Mouse (Mus musculus): ENCODE results near the gene Rdh7.
"Not testable (repeated sequence)": the region's sequence is repeated elsewhere in the genome, so short reads cannot be mapped to it uniquely, and the experiment has no call there.

The Rdh7 gene

GRCm38 (mm10) chr10:127888605-127889004, at the start of gene Rdh7:
Gene Rdh7 (minus strand): TSS chr10:127888817.
- DNase-seq (ENCODE audit: low read depth, low spot score) = no peak

DNA sequence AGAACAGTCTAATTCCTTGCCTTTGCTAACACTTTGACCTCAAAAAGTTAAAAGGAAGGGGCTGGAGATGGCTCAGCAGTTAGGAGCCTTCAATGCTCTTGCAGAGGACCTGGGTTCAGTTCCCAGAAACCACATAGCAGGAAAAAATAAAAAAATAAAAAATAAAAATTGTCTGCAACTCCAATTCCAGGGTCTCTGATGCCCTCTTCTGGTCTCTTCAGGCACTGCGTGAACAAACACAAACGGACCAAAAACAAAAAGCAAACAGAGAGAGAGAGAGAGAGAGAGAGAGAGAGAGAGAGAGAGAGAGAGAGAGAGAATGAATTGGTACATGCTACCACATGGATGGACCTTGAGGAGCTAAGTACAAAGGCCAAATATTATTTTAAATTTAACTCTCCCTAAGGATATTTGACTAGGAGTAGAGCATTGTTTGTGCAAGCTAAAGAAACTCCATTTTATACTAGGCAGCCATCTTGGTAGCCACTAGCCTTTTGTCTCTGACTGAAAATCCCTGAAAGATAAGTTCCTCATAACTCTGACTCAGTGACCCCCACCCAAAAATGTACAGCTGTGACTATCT, 48.9 kb upstream of the Rdh7 start:
- peak; percentile 46 for DNase-seq (ENCODE audit: low read depth, low spot score)

DNA sequence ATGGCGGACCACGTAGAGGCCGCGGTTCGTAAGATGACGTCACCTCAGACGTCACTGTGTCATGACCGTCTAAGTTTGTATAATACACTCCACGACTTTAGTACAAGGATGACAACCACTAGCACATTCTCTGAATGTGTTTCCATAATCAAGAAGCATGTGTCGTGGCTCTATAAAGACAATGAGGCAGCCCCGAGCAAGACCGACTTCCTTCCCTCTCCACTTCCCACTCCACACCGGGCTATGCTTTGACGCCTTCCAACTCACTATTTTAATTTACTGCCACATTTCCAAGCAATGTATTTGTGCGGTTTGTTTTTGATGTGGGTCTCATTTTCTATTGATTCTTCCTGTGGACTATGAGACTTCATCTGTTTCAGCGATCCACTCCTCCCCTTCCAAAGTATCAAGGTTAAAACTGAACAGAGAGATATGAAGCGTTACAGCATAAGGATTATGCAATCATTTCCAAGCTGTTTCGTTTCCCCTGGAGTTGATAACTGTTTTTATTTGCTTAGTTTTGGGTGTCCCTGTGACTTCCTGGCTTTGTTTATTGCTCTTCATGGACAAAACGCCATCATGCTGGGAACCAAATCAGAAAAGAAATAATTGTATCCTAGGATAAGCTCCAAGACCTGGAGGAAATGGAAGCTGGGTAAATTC, 48.3 kb upstream of the Rdh7 start:
- no peak for DNase-seq (ENCODE audit: low read depth, low spot score)

- no peak for DNase-seq (ENCODE audit: low read depth, low spot score)
Measured at GRCm38 (mm10) chr10:127936271-127936670, 47.7 kb upstream of the Rdh7 start.

DNA sequence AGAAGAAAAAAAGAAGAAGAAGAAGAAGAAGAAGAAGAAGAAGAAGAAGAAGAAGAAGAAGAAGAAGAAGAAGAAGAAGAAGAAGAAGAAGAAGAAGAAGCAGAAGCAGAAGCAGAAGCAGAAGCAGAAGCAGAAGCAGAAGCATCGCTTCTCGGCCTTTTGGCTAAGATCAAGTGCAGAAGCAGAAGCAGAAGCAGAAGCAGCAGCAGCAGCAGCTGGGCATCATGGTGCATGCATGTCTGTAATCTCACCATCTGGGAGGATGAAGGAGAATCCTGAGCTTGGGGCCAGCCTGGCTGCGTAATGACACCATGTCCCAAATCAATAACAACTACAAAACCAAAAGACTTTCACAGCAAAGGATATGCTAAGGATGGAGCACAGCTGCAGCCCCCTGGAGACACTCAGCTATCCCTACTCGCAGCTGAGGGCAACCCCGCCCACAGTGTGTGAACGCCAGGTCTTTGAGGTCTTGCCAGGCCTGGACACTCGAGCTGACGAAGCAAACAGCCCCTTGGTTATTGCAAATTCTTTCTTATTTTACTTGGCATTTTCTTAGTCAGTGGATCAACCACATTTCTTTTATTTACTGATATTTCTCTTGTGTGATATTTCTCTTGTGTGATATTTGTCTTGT, 43.8 kb upstream of the Rdh7 start:
- DNase-seq (ENCODE audit: low read depth, low spot score) = no peak

GRCm38 (mm10) chr10:127927737-127928136, 39.1 kb upstream of the Rdh7 start:
- no peak for DNase-seq (ENCODE audit: low read depth, low spot score)

DNA sequence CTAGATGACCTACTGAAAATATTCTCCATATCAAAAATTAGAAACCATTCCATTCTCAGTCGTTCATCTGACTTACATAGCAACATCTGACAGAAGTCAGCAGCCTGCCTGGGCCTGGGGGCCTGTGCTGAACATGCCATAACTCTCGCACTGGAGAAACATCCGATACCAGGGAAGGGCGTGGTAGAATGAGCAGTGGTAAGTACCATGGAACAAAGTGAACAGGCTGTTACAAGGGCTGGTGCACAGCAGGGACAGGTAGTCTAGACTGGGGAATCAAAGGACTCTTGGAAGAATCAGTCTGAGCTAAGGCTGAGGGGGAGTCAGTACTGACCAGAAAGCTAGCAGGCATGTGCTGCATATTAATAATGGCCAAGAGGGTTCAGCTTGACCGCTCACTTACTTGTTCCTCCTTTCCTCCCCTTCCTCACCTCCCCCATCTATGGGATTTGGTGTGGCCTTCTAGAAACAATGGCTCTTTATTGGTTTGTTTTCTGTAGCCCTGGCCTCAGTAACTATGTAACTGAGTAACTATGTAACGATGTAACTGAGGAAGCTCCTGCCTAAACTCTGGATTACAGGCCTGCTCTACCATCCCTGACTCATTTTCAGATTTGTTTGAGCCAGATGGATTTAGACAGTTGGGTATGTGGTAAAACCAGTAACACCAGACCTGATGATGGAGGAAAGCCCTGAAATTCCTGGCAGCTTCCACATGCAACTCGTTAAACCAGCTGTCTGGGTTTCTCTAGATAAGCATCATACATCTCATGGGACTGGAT, 36.2 kb upstream of the Rdh7 start:
- DNase-seq (ENCODE audit: low read depth, low spot score) = no peak

- DNase-seq (ENCODE audit: low read depth, low spot score) = no peak
Measured at GRCm38 (mm10) chr10:127923024-127923423, 34.4 kb upstream of the Rdh7 start.

GRCm38 (mm10) chr10:127922241-127922640, 33.6 kb upstream of the Rdh7 start:
- no peak for DNase-seq (ENCODE audit: low read depth, low spot score)

DNA sequence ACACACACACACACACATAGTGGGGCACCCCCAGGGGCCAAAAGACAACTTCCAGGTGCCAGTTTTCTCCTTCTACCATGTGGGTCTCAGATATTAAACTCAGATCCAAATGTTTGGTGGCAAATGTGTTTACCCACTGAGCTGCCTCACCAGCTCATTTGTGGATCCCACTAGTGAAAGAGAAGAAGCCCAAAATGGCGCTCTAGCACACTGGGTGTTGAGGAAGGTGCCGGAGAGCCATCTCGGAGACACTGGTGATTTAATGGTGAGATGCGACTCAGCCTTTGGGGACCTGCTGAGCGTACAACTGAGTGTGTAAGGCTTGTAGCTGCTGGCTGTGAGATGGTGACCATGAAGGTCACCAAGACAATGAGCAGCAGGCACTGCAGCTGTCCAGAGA, 29.0 kb upstream of the Rdh7 start:
- no peak for DNase-seq (ENCODE audit: low read depth, low spot score)

DNA sequence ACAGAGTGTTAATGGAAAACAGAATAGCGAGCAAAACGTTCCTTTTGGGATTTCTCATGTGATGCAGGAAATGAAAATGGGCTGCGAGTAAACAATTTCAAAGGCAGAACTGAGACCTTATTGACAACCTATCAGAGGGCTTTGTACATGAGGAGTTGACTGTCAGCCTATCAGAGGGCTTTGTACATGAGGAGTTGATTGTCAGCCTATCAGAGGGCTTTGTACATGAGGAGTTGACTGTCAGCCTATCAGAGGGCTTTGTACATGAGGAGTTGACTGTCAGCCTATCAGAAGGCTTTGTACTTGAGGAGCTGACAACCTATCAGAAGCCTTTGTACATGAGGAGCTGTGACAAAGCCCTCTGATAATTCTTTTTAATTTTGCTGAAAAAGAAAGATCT, 28.6 kb upstream of the Rdh7 start:
- not testable (repeated sequence) for DNase-seq (ENCODE audit: low read depth, low spot score)

DNA sequence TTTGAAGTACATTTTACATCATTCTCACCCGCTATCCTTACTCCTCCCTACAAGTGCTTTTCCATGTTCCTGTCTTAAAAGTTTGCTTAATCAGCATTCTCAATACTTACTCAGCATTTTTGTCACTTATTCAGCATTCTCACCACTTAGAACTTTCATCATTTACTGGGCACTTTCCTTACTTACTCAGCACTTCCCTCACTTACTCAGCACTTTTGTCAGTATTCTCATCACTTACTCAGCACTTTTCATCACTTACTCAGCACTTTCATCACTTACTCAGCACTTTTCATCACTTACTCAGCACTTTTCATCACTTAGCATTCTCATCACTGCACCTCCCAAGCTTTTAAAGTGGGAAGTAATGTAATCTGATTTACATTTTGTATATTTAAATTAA, 27.0 kb upstream of the Rdh7 start:
- no peak for DNase-seq (ENCODE audit: low read depth, low spot score)

DNA sequence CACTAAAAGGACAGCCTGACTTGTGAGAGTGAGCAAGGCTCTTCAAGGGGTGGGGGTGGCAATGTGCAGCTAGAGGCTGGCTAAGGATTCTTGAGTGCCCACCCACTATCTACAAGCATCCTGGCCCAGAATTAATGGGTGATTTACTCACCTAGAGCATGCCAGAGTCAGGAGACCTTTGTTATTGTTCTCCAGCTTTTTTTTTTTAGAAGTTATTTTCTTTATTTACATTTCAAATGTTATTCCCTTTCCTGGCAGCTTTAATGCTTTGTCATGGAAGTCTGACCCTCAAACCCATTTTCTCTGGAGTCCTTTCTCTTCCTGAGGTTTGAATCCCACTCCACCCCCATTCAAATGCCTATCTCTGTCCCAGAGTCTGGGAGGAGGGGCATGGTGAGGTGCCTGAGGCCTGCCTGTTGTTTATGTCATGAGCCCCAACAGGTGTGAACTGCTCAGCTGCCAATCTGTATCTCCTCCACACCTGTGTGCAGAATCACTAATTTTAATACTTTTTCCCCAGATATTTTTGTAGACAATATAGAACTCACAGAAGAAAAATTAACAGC, 18.9 kb upstream of the Rdh7 start:
- no peak for DNase-seq (ENCODE audit: low read depth, low spot score)

DNA sequence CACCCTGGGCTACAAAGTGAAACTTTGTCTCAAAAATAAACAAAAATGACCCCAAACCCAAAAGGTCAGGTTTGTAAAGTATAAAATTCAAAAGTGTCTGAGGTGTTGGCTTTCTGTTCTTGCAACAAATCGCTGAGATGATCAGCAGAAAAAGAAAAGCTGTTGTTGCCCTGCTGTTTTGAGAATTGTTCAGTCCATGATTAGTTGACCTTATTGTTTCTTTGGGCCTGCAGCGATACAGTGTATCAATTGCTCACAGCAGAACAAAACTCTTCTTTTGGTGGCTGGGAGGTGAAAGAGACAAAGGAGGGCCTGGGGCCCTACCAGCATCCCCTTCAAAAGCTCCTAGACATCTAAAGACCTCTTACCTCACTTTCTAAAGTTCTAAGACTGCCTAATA, 17.5 kb upstream of the Rdh7 start:
- no peak for DNase-seq (ENCODE audit: low read depth, low spot score)

DNA sequence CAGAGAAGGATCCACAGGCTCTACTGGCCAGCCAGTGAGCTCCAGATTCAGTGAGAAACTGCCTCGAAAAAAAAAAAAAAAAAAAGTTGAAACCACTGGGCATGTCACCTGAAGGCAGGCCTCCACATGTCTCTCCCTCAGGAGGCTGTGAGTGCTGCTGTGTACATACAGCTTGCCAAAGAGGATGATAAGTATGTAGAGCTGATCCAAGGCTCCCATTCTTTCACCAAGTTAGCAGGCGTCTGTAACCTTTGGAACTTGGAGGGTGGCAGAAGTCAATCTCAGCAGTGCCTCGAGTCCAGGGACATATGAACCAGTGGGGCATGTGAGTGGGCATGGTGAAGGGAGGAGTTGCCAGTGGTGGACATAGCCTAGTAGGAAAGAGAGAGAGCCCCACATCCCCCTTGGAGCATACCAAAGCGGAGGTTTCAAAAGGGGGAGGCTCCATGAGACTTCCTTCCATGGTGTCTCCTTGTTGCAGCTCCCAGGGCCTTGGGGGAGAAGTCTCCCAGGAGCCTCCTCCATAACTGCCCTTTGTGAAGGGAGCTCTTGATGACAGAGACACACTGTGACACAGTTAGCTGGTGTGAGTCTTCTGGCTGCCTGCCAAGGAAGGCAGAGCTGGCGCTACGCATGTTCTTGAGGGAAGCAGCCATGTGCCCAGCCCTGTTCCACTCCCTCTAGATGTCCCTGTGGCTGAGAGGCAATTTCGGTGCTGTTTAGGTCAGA, 16.3 kb upstream of the Rdh7 start:
- no peak for DNase-seq (ENCODE audit: low read depth, low spot score)

- no peak for DNase-seq (ENCODE audit: low read depth, low spot score)
Measured at GRCm38 (mm10) chr10:127903116-127903515, 14.5 kb upstream of the Rdh7 start.

GRCm38 (mm10) chr10:127901751-127902150, 13.1 kb upstream of the Rdh7 start:
- no peak for DNase-seq (ENCODE audit: low read depth, low spot score)

DNA sequence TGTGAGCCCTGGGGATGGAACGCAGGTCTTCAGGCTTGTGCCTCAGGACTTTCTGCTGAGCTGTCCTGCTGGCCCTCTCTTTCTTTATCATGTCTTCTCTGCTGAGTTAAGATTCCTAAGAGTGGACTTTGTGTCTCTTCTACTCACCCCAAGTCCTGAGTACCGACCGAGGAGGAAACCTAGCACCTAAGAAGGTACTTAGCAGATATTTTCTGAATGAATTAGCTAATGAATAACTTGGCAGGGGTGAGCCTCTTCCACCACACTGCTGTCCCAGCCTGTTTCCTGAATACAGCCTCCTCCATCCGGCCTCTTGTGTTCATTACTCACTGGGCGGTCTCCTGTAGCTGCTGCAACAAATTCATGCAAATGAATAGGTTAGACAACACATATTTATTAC, 11.2 kb upstream of the Rdh7 start:
- DNase-seq (ENCODE audit: low read depth, low spot score) = no peak

DNA sequence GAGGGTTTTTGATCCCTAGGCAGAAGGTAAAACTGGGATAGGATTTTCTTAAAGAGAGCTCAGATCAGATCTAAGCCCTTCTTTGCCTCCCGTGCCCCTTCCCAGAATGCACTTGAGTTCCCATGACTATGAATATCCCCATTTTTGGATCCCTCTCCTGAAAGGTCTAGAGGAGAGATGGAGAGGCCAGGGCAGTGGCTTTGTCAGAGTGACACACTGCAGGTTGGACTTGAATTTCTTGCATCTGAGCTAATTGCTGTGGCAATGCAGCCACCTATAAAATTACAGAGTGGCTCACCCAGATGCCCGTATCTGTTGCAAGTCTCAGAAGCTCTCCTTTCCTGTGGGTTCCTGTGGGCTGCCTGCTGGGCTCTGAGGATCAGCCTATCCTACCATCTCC, 9.6 kb upstream of the Rdh7 start, which contains the start of gene Sdr9c7:
Sdr9c7 (plus strand) TSS at position 301 of the 400 bp plus-strand sequence.
- DNase-seq (ENCODE audit: low read depth, low spot score) = no peak

GRCm38 (mm10) chr10:127897506-127897905, 8.9 kb upstream of the Rdh7 start:
- DNase-seq (ENCODE audit: low read depth, low spot score) = no peak

GRCm38 (mm10) chr10:127896705-127897104, 8.1 kb upstream of the Rdh7 start:
- DNase-seq (ENCODE audit: low read depth, low spot score) = no peak
